Mouse (Mus musculus) kidney, postnatal 25 days (tissue): ENCODE measurements around the gene Slc13a5.

Experiments
- DNase-seq, 2 experiments: peaks; one replicate each; pipeline ENCODE4 v3.0.0; 2021; ENCODE audit warnings: mixed read lengths in 2 of 2

The Slc13a5 gene

DNA sequence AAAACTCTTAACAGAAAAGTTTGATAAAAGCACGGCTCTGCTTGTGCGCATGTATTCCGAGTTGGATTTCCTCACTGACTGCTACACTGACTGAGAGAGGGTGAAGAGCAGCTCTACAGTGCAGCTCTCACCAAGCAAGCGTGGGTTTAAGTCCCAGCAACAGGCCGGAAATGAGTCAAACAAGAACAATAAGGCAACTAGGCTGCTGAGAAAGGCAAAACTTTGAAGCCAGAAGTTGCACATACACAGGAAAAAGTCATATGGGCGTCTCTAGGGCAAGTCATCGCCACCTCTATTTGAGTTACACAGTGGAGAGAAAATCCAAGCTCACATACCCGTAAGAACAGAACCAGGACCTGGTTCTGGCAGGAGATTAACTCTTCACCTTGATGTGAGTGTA, 70.5 kb downstream of the Slc13a5 start:
- DNase-seq, result no peak

GRCm38 (mm10) chr11:72194259-72194658, 72.8 kb downstream of the Slc13a5 start:
- no peak for DNase-seq
